Mouse (Mus musculus) ES-Bruce4 (cell line): Measurements from ENCODE around the gene Atxn1. TPM values are rescaled to one million over a fixed set of nuclear protein-coding genes. Genes with fewer than 3 reads are reported as not detected.

ENCODE experiments used
- H3K27ac ChIP-seq: 2 replicates; pipeline ENCODE4 v1.5.1; 2012; ENCODE audit warnings: low read length, inconsistent platforms; ENCODE audit not compliant: insufficient read depth
- H3K27me3 ChIP-seq: 2 replicates; pipeline ENCODE4 v1.6.1; 2012; ENCODE audit warnings: mild to moderate bottlenecking, low read length, inconsistent platforms; ENCODE audit not compliant: control insufficient read depth, poor library complexity, insufficient read depth, severe bottlenecking
- H3K36me3 ChIP-seq: 2 replicates; pipeline ENCODE4 v1.6.1; 2012; ENCODE audit warnings: inconsistent platforms, mild to moderate bottlenecking, low read length, moderate library complexity; ENCODE audit not compliant: control insufficient read depth, poor library complexity, insufficient read depth, severe bottlenecking
- H3K4me1 ChIP-seq: one replicate; pipeline ENCODE4 v1.8.1; 2011; ENCODE audit warnings: low read length; ENCODE audit not compliant: control insufficient read depth, insufficient read depth
- H3K4me3 ChIP-seq: 2 replicates; pipeline ENCODE4 v1.5.1; 2011; ENCODE audit warnings: low read depth, mild to moderate bottlenecking, low read length
- H3K9ac ChIP-seq: 2 replicates; pipeline ENCODE4 v1.6.1; 2012; ENCODE audit warnings: low read depth, mild to moderate bottlenecking, inconsistent platforms; ENCODE audit not compliant: poor library complexity, severe bottlenecking
- H3K9me3 ChIP-seq: replicated peaks from 2 replicates; pipeline ENCODE4 v1.6.1; 2012; ENCODE audit warnings: mild to moderate bottlenecking, low read length, inconsistent platforms; ENCODE audit not compliant: control insufficient read depth, poor library complexity, insufficient read depth, severe bottlenecking
- CTCF ChIP-seq: IDR thresholded peaks from one replicate; pipeline ENCODE4 v1.8.1; 2011; ENCODE audit warnings: low read depth, low read length
- EP300 ChIP-seq: IDR thresholded peaks from 2 replicates; pipeline ENCODE4 v1.6.1; 2011; ENCODE audit warnings: low read depth, low read length; ENCODE audit not compliant: insufficient read depth
- POLR2A ChIP-seq: IDR thresholded peaks from one replicate; pipeline ENCODE4 v1.8.1; 2011; ENCODE audit warnings: low read length; ENCODE audit not compliant: insufficient read depth
- polyA plus RNA-seq: library from polyadenylated mRNA; stranded (reverse); fragments of >200 nt; gene quantifications from 2 replicates; pipeline ENCODE4 v1.2.4, GENCODE M21; 2011; ENCODE audit warnings: low read depth; ENCODE audit not compliant: missing spikeins, insufficient read depth, insufficient read length

Gene Atxn1
- polyA plus RNA-seq, 1 experiment, result 10.1 TPM

DNA sequence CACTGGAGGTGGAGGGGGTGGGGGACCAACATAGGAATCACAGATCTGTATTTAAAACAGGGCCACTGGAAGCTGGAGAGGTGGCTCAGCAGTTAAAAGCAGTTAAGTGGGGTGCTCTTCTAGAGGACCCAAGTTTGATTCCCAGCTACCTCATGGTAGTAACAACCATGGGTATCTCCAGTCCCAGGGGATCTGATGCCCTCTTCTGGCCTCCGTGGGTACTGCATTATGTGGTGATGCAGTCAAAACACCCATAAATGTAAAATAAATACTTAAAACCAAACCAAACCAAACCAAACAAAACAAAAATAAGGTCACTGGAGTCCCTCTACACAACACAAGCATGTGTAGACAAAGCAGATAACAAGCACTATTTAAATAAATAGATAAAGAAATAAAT lies 32.9 kb downstream of the Atxn1 start:
- no peak overlapping the region for H3K9ac ChIP-seq
- no peaks in the 10 kb centered on the region for H3K27me3 ChIP-seq
- H3K9me3 ChIP-seq, result 0 out of 2 replicates have a peak, but pooled peaks cover 3% of the 10 kb centered on the region
- no peaks in the 10 kb centered on the region for H3K36me3 ChIP-seq
- H3K4me1 ChIP-seq, result no peaks in the 10 kb centered on the region
- no peak overlapping the region for H3K27ac ChIP-seq
- TF ChIP-seq POLR2A, result no peak
- peak; percentile 28 for TF ChIP-seq CTCF
- no peak overlapping the region for H3K4me3 ChIP-seq

- H3K36me3 ChIP-seq, result no peaks in the 10 kb centered on the region
- H3K4me3 ChIP-seq, result no peak overlapping the region
- no peaks in the 10 kb centered on the region for H3K27me3 ChIP-seq
- no peak for TF ChIP-seq EP300
- H3K4me1 ChIP-seq, result no peaks in the 10 kb centered on the region
- 0 out of 2 replicates have a peak, but pooled peaks cover 3% of the 10 kb centered on the region for H3K9me3 ChIP-seq
- H3K9ac ChIP-seq, result no peak overlapping the region
- no peak overlapping the region for H3K27ac ChIP-seq
These were observed 33.6 kb downstream of the Atxn1 start for GRCm38 (mm10) chr13:45931215-45931614.

DNA sequence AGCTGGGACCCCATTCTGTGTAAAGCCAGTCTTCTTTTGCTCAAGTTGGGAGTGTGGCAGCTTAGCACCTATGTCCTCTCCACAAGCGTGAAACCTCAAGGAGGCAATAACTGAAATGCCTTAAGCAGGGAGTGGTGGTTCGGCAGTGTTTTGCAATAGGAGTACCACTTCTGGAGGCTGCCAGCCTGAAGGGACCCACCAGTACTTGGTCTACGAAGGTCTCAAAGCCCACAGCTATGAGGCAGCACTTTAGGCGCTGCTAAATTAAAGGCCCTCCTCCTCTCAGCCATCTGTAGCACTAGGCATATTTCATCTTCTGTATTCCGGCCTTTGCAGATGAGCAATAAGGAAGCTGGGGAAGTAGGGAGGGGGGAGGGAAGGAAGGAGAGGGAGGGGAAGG lies 35.1 kb downstream of the Atxn1 start:
- H3K36me3 ChIP-seq, result no peaks in the 10 kb centered on the region
- no peak overlapping the region for H3K9ac ChIP-seq
- H3K27ac ChIP-seq, result no peak overlapping the region
- no peak overlapping the region for H3K4me3 ChIP-seq
- no peaks in the 10 kb centered on the region for H3K4me1 ChIP-seq
- H3K27me3 ChIP-seq, result no peaks in the 10 kb centered on the region
- TF ChIP-seq CTCF, result no peak
- H3K9me3 ChIP-seq, result 0 out of 2 replicates have a peak, but pooled peaks cover 3% of the 10 kb centered on the region

GRCm38 (mm10) chr13:45925294-45925693 lies 39.5 kb downstream of the Atxn1 start:
- no peaks in the 10 kb centered on the region for H3K4me1 ChIP-seq
- H3K9me3 ChIP-seq, result no peaks in the 10 kb centered on the region
- no peak overlapping the region for H3K4me3 ChIP-seq
- no peak overlapping the region for H3K27ac ChIP-seq
- TF ChIP-seq CTCF (no peak), POLR2A (no peak), EP300 (no peak)
- H3K27me3 ChIP-seq, result no peaks in the 10 kb centered on the region
- no peak overlapping the region for H3K9ac ChIP-seq
- H3K36me3 ChIP-seq, result no peaks in the 10 kb centered on the region

DNA sequence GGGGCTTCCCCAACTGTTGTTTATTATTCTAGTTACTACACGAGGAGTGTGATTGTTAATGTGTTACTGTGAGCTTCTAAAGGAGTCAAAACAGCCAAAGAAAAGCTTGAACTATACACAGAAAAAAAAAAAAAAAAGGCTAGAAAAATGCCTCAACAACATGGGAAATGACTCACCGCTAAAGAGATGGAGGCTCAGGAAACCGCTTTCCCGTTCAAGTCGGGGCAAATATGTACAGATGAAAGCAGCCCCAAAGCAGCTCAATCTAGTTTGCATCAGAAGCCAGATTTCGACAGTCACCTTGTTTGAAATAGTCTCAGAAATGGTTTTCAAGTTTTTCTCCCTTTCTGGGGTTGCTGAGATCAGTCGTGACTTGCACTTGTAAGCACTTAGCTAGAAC lies 40.3 kb downstream of the Atxn1 start:
- Histone ChIP-seq H3K9me3 (no peaks in the 10 kb centered on the region), H3K4me1 (no peaks in the 10 kb centered on the region), H3K36me3 (no peaks in the 10 kb centered on the region), H3K27ac (no peak overlapping the region), H3K4me3 (no peak overlapping the region), H3K9ac (no peak overlapping the region), H3K27me3 (no peaks in the 10 kb centered on the region)
- no peak for TF ChIP-seq EP300
- no peak for TF ChIP-seq CTCF

DNA sequence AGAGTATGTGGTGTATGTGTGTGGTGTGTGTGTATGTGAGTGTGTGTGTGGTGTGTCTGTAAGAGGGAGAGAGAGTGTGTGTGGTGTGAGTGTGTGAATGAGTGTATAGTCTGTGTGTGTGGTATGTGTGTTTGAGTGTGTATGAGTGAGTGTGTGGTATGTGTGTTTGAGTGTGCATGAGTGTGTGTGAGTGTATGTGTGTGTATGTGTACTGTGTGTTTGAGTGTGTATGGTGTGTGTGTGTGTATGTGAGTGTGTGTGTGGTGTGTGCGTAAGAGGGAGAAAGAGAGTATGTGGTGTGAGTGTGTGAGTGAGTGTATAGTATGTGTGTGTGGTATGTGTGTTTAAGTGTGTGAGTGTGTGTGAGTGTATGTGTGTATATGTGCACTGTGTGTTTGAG lies 41.7 kb downstream of the Atxn1 start:
- Histone ChIP-seq H3K9ac (no peak overlapping the region), H3K4me1 (no peaks in the 10 kb centered on the region), H3K36me3 (no peaks in the 10 kb centered on the region), H3K27me3 (no peaks in the 10 kb centered on the region), H3K27ac (no peak overlapping the region), H3K9me3 (no peaks in the 10 kb centered on the region), H3K4me3 (no peak overlapping the region)
- TF ChIP-seq EP300, result no peak
- TF ChIP-seq CTCF, result no peak
- no peak for TF ChIP-seq POLR2A

DNA sequence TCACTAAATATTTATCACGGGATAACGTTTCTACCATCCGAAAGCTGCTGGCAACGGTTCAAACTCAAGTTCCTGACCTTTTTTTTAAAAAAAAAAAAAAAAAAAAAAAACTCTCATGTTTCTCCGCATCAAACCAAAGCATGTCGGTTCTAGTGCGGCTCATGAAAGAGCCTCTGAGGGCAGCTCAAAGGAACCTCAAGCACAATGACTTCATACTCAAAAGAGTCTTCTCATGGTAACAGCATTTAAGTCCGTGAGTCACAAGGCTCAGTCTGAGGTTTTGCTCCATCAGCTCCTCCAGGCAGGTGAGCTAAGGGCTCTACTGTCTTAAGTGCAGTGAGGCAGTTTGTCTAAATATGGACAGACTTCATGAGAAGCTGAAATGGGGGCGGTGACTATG lies 42.3 kb downstream of the Atxn1 start:
- no peak overlapping the region for H3K27ac ChIP-seq
- H3K9me3 ChIP-seq, result no peaks in the 10 kb centered on the region
- no peaks in the 10 kb centered on the region for H3K4me1 ChIP-seq
- TF ChIP-seq POLR2A (no peak), EP300 (no peak), CTCF (no peak)
- no peaks in the 10 kb centered on the region for H3K27me3 ChIP-seq
- H3K36me3 ChIP-seq, result no peaks in the 10 kb centered on the region
- no peak overlapping the region for H3K9ac ChIP-seq
- H3K4me3 ChIP-seq, result no peak overlapping the region
